Mouse (Mus musculus): ENCODE data around the gene 4931428F04Rik. TPM values are rescaled to one million over a fixed set of nuclear protein-coding genes. Genes with fewer than 3 reads are reported as not detected.

Gene 4931428F04Rik
- polyA plus RNA-seq (2021; fragmentation: Nextera tagmentation), result 11.4 and 13.1 TPM in 2 replicates
- long read RNA-seq, experiment 1, transcript 4931428F04Rik-205 (7 exons, 3,313 nt), result minor isoform, 5 of 31 reads
- long read RNA-seq, experiment 1, transcript 4931428F04Rik-201 (7 exons, 3,492 nt), result major isoform, 15 of 31 reads
- long read RNA-seq, experiment 1, transcript 4931428F04Rik-202 (8 exons, 3,552 nt), result minor isoform, 5 of 31 reads
- long read RNA-seq, experiment 1, partial matches to known transcripts, result 0 of 31 reads
- long read RNA-seq, experiment 1, other reads (novel, unspliced or antisense), result 5 of 31 reads
- long read RNA-seq, experiment 2, transcript 4931428F04Rik-201 (7 exons, 3,492 nt), result major isoform, 7 of 13 reads
- long read RNA-seq, experiment 2, partial matches to known transcripts, result 1 of 13 reads
- long read RNA-seq, experiment 2, other reads (novel, unspliced or antisense), result 1 of 13 reads

GRCm38 (mm10) chr8:105289805-105290460 is at the start of gene 4931428F04Rik:
TSS of gene 4931428F04Rik (minus strand) at chr8:105289864.

DNA sequence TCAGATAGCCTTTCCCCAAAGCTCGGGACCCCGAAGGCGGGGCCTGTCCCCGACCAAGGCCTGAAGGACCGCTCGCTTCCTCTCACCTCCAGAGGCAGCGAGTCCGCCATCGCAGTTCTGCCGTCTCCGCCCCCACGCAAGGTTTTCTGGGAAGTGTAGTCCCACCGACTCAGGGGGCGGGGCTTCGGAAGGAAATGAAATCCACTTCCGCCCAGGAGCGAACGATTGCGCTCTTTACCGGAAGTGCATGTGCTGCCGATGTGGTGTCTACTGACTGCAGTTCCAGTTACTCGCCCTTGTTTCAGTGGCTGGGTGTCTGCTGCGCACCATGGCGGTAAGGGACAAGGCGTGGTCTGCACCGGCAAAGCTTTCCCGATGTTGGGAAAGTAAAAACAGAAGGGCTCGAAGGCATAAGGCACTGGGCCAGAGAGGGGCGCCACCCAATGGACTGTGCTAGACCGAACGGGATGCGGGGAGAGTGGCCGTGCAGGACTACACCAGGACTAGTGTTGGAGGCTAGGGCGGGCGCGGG is 36.5 kb upstream of the 4931428F04Rik start, which contains the start of the genes Lrrc29 and Tmem208:
Gene Lrrc29 (minus strand): TSS at position 138 of the 532 bp plus-strand sequence.
Gene Tmem208 (plus strand): TSS at position 214 of the 532 bp plus-strand sequence.

DNA sequence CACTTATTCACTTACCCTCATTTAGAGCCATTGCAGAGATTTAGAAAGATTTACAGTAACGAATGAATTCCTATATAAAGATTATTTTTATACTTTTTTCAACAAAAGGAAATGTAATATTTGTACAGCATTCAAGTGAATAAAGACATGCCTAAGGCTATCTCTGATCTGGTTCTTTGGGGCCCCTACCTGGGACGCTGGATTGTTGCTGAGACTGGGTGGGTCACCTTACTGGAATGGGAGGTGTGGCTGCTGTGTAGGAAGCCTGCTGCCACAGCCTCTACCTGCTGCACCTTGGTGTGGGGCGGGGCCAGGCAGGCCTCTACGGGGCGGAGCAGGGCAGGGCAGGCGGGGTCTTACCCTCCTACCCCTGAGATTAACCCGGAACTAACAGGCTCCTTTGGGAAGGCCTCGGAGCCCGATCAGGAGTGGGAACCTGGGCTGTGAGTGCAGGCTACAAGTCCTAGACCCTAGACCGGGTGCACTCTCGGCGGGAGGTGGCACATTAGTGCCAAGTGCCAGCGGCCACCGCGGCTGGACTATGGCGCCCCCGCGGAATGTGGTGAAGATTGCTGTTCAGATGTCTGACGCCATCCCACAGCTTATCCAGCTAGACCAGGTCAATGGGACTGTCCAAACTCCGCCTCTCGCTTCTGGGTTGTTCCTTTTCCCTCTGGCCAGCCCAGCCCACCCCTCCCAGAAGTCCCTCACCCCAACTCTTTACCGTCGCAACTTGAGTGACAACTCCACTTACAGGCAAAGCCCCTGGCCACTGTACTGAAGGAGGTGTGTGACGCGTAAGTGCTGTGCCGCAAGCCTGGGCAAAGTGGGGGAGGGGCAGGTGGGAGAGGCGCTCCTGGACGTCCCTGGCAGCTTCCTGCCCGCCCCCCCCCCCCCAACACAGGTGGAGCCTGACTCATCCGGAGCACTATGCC is 15.8 kb upstream of the 4931428F04Rik start, which contains the start of gene Elmo3:
Gene Elmo3 (plus strand): TSS at position 391 of the 935 bp plus-strand sequence.

DNA sequence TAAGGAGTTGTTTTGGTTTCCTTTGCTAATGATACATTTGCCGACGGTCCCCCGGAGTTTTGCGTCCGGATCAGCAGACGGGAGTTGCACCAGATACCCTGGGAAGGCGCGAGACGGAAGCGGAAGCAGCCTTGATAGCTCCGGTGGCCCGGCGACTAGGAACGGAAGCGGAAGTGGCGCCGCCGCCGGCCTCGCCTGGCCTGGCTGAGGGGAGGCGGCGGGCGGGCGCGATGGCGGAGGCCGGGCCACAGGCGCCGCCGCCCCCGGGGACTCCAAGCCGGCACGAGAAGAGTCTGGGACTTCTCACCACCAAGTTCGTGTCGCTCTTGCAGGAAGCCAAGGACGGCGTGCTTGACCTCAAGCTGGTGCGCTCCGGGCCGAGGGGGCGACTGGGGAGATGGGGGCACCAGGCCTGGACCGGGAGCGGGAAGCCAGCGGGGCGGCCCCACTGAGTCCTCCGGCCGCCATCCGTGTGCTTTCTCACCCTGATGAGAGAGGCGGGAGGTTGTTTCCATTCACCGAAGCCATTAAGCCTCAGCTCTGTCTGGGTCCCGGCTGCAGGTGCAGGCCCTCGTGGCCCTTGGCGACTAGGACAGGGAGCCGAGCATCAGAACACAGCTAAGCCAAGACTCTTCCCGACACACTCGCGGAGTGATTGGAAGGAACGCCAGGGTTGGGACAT is 8.0 kb upstream of the 4931428F04Rik start, which contains the start of gene E2f4:
Gene E2f4 (plus strand): TSS at position 153 of the 682 bp plus-strand sequence.

DNA sequence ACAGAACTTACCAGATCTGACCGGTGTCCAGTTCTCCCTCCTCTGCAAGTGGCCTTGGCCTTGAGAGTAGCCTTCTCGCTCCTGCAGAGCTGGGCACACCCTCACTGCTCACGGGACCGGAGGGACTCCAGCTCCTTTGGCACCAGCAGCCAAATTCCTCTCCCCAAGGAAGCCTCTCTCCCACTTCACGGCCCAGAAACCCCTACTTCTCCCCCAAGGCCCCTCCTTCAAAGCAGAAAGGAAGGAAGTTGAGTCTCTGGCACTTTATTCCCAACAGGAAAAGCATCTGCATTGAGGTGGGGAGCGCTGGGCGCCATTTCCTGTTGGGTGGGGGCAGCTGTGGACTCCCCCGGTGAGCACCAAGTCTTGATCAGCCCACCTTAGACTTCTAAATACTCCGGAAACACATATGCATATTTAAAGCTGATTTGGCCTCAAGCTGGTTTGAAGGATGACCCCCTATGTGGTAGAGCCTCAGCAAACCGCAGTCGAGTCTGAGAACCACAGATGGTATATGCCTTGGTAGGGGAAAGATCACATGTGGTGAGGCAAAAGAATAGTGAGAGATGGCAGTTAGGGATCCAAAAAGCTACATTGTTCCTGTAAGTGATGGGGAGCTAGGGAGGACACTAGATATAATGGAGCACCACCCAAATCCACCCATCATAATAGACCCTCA is 6.4 kb upstream of the 4931428F04Rik start, which contains the start of gene Exoc3l:
Gene Exoc3l (minus strand): TSS at position 207 of the 679 bp plus-strand sequence.

GRCm38 (mm10) chr8:105275840-105276239 is 13.8 kb downstream of the 4931428F04Rik start, which contains the start of gene Nol3:
TSS of gene Nol3 (plus strand) at chr8:105276140.

GRCm38 (mm10) chr8:105269461-105269947 is 20.2 kb downstream of the 4931428F04Rik start, which contains the start of gene Hsf4:
TSS of gene Hsf4 (plus strand) at chr8:105269801.

GRCm38 (mm10) chr8:105264024-105264982 is 25.4 kb downstream of the 4931428F04Rik start, which contains the start of the genes Tradd and Fbxl8:
TSS of gene Tradd (minus strand) at chr8:105264609.
TSS of gene Fbxl8 (plus strand) at chr8:105264648.

DNA sequence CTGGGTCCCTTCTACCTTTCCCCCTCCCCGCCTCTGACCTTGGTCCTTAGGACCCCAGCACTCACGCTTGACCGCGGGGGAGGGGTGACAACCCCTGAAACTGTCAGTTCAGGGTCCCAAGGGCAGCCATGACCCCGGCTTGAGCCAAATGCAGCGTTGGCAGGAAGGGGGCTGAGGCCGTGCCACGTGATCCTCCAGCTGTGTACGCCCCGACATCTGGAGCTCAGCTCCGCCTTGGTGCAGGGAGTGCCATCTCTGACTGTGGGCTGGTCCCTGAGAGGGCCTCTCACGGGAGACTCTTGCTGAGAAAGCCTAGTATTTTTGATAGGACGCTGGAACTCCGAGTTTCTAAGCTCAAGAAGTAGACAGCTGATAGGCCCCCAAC is 34.7 kb downstream of the 4931428F04Rik start, which contains the start of gene B3gnt9:
Gene B3gnt9 (minus strand): TSS at position 188 of the 385 bp plus-strand sequence.

Other genes with a start within 250 kb of the 4931428F04Rik start
- gene Ces3a, start 241.3 kb downstream of the 4931428F04Rik start, polyA plus RNA-seq (2021; fragmentation: Nextera tagmentation), result not detected in 2 replicates
- not detected in 2 replicates for gene Ces3b, start 206.1 kb downstream of the 4931428F04Rik start, polyA plus RNA-seq (2021; fragmentation: Nextera tagmentation)
- not detected in 2 replicates for gene Ces4a, start 158.1 kb downstream of the 4931428F04Rik start, polyA plus RNA-seq (2021; fragmentation: Nextera tagmentation)
- 8.5 and 10.8 TPM in 2 replicates for gene Cbfb, start 119.2 kb downstream of the 4931428F04Rik start, polyA plus RNA-seq (2021; fragmentation: Nextera tagmentation)
- 22.2 and 27.3 TPM in 2 replicates for gene D230025D16Rik, start 64.7 kb downstream of the 4931428F04Rik start, polyA plus RNA-seq (2021; fragmentation: Nextera tagmentation)
- gene B3gnt9, start 34.7 kb downstream of the 4931428F04Rik start, polyA plus RNA-seq (2021; fragmentation: Nextera tagmentation), result 3.3 and 4.8 TPM in 2 replicates
- gene Tradd, start 25.3 kb downstream of the 4931428F04Rik start, polyA plus RNA-seq (2021; fragmentation: Nextera tagmentation), result 8.4 and 9.6 TPM in 2 replicates
- 1.7 and 2.3 TPM in 2 replicates for gene Fbxl8, start 25.2 kb downstream of the 4931428F04Rik start, polyA plus RNA-seq (2021; fragmentation: Nextera tagmentation)
- gene Hsf4, start 20.1 kb downstream of the 4931428F04Rik start, polyA plus RNA-seq (2021; fragmentation: Nextera tagmentation), result 3.0 and 10.1 TPM in 2 replicates
- gene Nol3, start 13.7 kb downstream of the 4931428F04Rik start, polyA plus RNA-seq (2021; fragmentation: Nextera tagmentation), result 24.6 and 25.1 TPM in 2 replicates
- 3.5 and 4.2 TPM in 2 replicates for gene Exoc3l, start 6.2 kb upstream of the 4931428F04Rik start, polyA plus RNA-seq (2021; fragmentation: Nextera tagmentation)
- gene E2f4, start 7.8 kb upstream of the 4931428F04Rik start, polyA plus RNA-seq (2021; fragmentation: Nextera tagmentation), result 6.2 and 34.8 TPM in 2 replicates
- 0.30 and 0.51 TPM in 2 replicates for gene Elmo3, start 15.7 kb upstream of the 4931428F04Rik start, polyA plus RNA-seq (2021; fragmentation: Nextera tagmentation)
- 0.59 and 0.69 TPM in 2 replicates for gene Lrrc29, start 36.4 kb upstream of the 4931428F04Rik start, polyA plus RNA-seq (2021; fragmentation: Nextera tagmentation)
- gene Tmem208, start 36.5 kb upstream of the 4931428F04Rik start, polyA plus RNA-seq (2021; fragmentation: Nextera tagmentation), result 107 and 111 TPM in 2 replicates
- gene Fhod1, start 58.1 kb upstream of the 4931428F04Rik start, polyA plus RNA-seq (2021; fragmentation: Nextera tagmentation), result 0.18 and 0.25 TPM in 2 replicates
- gene Slc9a5, start 59.0 kb upstream of the 4931428F04Rik start, polyA plus RNA-seq (2021; fragmentation: Nextera tagmentation), result 2.7 and 6.3 TPM in 2 replicates
- gene Plekhg4, start 83.4 kb upstream of the 4931428F04Rik start, polyA plus RNA-seq (2021; fragmentation: Nextera tagmentation), result not detected in 2 replicates
- gene Kctd19, start 123.6 kb upstream of the 4931428F04Rik start, polyA plus RNA-seq (2021; fragmentation: Nextera tagmentation), result not detected in 2 replicates
- 0.18 TPM in 1 of 2 replicates, not detected in the other for gene Lrrc36, start 123.7 kb upstream of the 4931428F04Rik start, polyA plus RNA-seq (2021; fragmentation: Nextera tagmentation)
- gene Tppp3, start 181.7 kb upstream of the 4931428F04Rik start, polyA plus RNA-seq (2021; fragmentation: Nextera tagmentation), result 48.4 and 62.7 TPM in 2 replicates
- gene Zdhhc1, start 207.0 kb upstream of the 4931428F04Rik start, polyA plus RNA-seq (2021; fragmentation: Nextera tagmentation), result 21.7 and 24.6 TPM in 2 replicates
- gene Hsd11b2, start 228.9 kb upstream of the 4931428F04Rik start, polyA plus RNA-seq (2021; fragmentation: Nextera tagmentation), result not detected in 2 replicates